Mouse (Mus musculus) hindbrain, embryonic 13.5 days (tissue): Measurements from ENCODE around the gene Fam19a3. TPM values are rescaled to one million over a fixed set of nuclear protein-coding genes. Genes with fewer than 3 reads are reported as not detected.

Source experiments
- ATAC-seq: fragments of 200-750 bp; cut with Nextera tagmentation; 2 replicates; pipeline ENCODE4 v1.8.0; 2017; ENCODE audit warnings: moderate TSS enrichment; ENCODE audit not compliant: low FRiP score
- H3K27ac ChIP-seq: fragments of 300-500 bp; sonication (generic); 2 replicates; pipeline ENCODE4 v1.5.1; 2015; ENCODE audit warnings: inconsistent platforms, mild to moderate bottlenecking, moderate library complexity
- H3K27me3 ChIP-seq: fragments of 300-500 bp; sonication (generic); 2 replicates; pipeline ENCODE4 v1.6.1; 2015; ENCODE audit warnings: mild to moderate bottlenecking, inconsistent platforms
- H3K36me3 ChIP-seq: fragments of 300-500 bp; sonication (generic); 2 replicates; pipeline ENCODE4 v1.6.1; 2015; ENCODE audit warnings: mild to moderate bottlenecking, inconsistent platforms
- H3K4me1 ChIP-seq: fragments of 300-500 bp; sonication (generic); replicated peaks from 2 replicates; pipeline ENCODE4 v1.6.1; 2015; ENCODE audit warnings: inconsistent platforms
- H3K4me2 ChIP-seq: fragments of 300-500 bp; sonication (generic); 2 replicates; pipeline ENCODE4 v1.6.1; 2015; ENCODE audit warnings: inconsistent platforms, mild to moderate bottlenecking, moderate library complexity
- H3K4me3 ChIP-seq: fragments of 300-500 bp; sonication (generic); 2 replicates; pipeline ENCODE4 v1.5.1; 2015; ENCODE audit warnings: mild to moderate bottlenecking, inconsistent platforms
- H3K9ac ChIP-seq: fragments of 300-500 bp; sonication (generic); 2 replicates; pipeline ENCODE4 v1.6.1; 2015; ENCODE audit warnings: mild to moderate bottlenecking, inconsistent platforms
- H3K9me3 ChIP-seq: fragments of 300-500 bp; sonication (generic); 2 replicates; pipeline ENCODE4 v1.6.1; 2016; ENCODE audit warnings: inconsistent platforms
- WGBS: fragments of 180-500 bp; shearing (Covaris S2); methylation state at CpG from one replicate; pipeline ENCODE4 v1.1.7; 2015; 5-methylcytosine and 5-hydroxymethylcytosine counted together
- polyA plus RNA-seq: library from polyadenylated mRNA; unstranded; fragments of >200 nt; fragmentation: Nextera tagmentation; extraction: Ambion mirVana; gene quantifications from 2 replicates; pipeline ENCODE4 v1.2.1, GENCODE M21; 2015

The Fam19a3 gene
- polyA plus RNA-seq, 1 experiment from 2014 or later = 0.06 TPM

DNA sequence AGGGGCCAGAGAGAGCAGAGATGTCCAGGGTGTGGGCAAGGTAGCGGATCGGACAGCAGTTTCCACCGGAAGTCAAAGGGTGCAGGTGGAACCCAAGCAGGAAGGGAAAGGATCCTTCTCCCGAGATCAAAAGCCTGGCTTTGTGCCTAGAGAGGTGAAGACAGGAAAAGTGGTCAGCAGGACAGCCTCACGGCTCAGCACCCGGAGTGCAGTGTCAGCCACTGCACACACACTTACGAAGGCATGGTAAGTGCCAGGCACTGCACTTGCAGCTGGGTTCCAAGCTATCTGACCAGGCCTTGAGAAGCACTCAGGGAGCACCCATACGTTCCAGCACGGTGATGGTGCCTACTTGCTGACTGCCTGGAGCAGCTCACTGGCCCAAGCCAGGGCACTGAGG, 23.9 kb upstream of the Fam19a3 start:
- no peak overlapping the region for H3K9ac ChIP-seq
- H3K27me3 ChIP-seq = no peaks in the 10 kb centered on the region
- H3K9me3 ChIP-seq = no peaks in the 10 kb centered on the region
- no peak overlapping the region for H3K4me2 ChIP-seq
- H3K4me3 ChIP-seq = no peak overlapping the region
- no peak for ATAC-seq
- peaks cover 12% of the 10 kb centered on the region; the same call in 1 of the 2 replicates for H3K36me3 ChIP-seq
- no peaks in the 10 kb centered on the region for H3K4me1 ChIP-seq
- H3K27ac ChIP-seq = no peak overlapping the region
- WGBS = 88% methylated on average over 9 of the region's 9 CpGs

DNA sequence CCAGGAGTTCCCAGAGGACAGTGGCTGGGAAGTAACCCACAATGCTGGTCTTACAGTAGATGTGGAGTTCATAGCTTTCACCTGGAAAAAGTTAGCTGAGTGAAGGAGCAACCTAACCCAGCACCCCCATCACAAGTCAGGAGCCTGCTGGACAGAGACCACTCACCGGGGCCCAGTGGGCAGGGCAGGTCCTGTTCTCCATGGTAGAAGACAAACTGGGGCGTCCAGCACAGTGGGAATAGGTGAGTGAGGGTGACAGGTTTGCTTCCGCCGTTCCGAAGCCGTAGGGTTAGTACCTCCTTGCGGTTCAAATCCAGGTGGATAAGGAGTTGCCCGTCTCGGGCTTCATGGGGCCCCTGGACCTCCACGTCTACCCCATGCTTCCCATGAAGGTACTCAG, 22.7 kb upstream of the Fam19a3 start:
- Histone ChIP-seq H3K9me3 (no peaks in the 10 kb centered on the region), H3K27me3 (no peaks in the 10 kb centered on the region), H3K9ac (no peak overlapping the region), H3K4me1 (no peaks in the 10 kb centered on the region), H3K36me3 (peaks cover 12% of the 10 kb centered on the region; the same call in 1 of the 2 replicates), H3K27ac (no peak overlapping the region), H3K4me2 (no peak overlapping the region), H3K4me3 (no peak overlapping the region)
- WGBS = 96% methylated on average over 10 of the region's 10 CpGs
- no peak for ATAC-seq

DNA sequence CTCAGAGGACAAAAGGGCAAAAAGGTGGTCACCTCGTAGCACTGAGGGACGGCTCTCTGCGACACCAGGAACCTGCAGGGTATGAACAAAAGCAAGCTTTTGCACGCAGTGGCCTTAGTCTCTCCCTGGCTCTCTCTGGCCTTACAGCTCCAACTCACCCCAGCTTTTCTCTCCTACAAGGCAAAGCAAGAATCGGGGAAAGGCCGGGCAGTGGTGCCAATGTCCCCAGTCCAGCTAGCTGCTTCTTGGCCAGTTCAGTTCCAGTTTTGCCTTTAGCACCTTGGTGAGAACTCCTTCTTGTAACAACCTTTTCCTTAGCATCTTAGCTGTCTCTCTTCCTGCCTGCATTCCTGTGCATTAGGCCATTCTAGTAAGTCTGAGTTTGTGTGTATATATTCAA, 19.8 kb upstream of the Fam19a3 start:
- no peak overlapping the region for H3K4me2 ChIP-seq
- peaks cover 21% of the 10 kb centered on the region; the same call in 1 of the 2 replicates for H3K36me3 ChIP-seq
- ATAC-seq = no peak
- no peaks in the 10 kb centered on the region for H3K27me3 ChIP-seq
- H3K27ac ChIP-seq = no peak overlapping the region
- H3K9me3 ChIP-seq = no peaks in the 10 kb centered on the region
- H3K9ac ChIP-seq = no peak overlapping the region
- no peaks in the 10 kb centered on the region for H3K4me1 ChIP-seq
- 92% methylated on average over 6 of the region's 6 CpGs for WGBS
- no peak overlapping the region for H3K4me3 ChIP-seq

DNA sequence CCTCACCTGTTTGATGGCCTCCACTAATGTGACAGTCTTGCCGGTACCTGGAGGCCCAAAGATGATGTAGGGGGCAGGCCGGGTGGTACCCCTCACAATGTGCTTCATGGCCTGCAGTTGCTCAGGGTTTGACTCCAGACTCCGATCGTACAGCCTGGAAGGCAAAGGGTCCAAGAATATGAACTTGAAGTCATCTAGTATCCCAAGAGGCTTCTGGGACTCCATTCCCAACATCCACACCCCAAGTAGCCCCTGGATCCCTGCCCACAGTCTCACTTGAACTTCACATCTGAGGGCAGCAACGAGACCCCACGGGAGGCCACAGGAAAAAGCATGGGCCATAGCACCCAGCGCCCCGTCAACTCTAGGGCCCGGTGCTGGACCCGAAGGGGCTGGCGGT, 19.0 kb upstream of the Fam19a3 start:
- 96% methylated on average over 11 of the region's 11 CpGs for WGBS
- no peak overlapping the region for H3K4me3 ChIP-seq
- H3K27ac ChIP-seq = no peak overlapping the region
- no peak overlapping the region for H3K9ac ChIP-seq
- no peak overlapping the region for H3K4me2 ChIP-seq
- H3K27me3 ChIP-seq = no peaks in the 10 kb centered on the region
- H3K36me3 ChIP-seq = peaks cover 22% of the 10 kb centered on the region; the same call in 1 of the 2 replicates
- H3K9me3 ChIP-seq = no peaks in the 10 kb centered on the region
- ATAC-seq = no peak
- no peaks in the 10 kb centered on the region for H3K4me1 ChIP-seq

DNA sequence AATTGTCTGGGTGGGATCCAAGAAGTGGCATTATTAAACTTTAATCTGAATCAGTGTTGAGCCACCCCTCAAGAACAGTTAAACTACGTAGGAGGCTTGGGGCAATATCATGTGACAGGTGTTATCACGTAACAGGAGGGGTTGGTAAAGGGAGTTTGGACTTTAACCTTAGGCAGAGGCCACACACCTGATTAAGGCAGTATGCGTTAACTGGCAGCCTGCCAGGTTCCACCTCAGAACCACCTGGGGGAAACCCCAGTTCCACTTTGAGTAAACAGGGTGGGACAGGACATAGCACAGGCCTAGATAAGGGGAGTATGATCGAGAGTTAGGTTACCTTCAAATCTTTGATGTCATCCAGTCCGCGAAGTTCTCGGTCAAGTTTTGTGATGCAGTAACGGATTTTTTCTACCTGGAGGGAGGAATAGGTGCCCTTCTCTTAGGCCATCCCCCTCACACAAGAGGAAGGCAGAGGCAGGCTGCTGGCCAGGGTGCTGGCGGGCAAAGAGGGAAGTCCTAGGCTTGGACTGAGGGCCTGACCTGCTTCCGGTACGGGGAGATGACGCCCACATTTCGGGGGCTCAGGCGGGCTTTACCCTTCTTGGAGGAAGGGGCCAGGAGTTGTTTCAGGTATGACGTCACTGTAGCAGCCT, 14.9 kb upstream of the Fam19a3 start:
- WGBS = 89% methylated on average over 15 of the region's 15 CpGs
- no peak for ATAC-seq
- Histone ChIP-seq H3K27me3 (no peaks in the 10 kb centered on the region), H3K36me3 (peaks cover 24% of the 10 kb centered on the region), H3K27ac (no peak overlapping the region), H3K4me2 (no peak overlapping the region), H3K4me3 (no peak overlapping the region), H3K4me1 (peaks cover 24% of the 10 kb centered on the region), H3K9ac (no peak overlapping the region), H3K9me3 (no peaks in the 10 kb centered on the region)

DNA sequence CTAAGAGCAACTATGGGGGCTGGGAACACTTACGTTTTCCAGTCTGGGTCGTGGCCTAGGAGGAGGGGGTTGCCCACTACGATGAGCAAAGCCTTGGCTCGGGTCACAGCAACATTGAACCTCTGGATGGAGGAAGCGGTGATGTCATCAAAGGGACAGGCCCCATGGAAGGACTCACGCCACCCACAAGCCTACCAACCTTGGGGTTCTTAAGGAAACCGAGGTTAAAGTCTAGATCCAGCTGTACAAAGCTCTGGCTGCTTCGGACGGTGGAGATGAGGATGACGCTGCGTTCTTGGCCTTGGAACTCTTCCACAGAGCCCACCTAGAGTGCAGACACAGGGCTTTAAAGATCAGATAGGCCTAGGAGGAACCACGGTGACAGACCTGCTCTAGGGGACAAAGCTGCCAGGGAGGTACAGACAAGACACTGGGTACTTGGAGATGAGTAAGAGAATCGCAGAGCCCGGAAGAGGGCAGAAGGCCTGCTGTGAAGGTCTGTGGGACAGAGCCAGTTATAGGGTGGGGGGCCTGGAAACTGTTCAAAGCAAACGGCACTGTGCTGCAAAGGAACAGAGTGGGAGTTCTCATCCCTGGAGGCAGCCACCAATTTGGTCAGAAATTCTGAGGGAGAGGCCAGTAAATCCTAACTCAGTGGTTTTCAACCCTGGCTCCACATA, 14.2 kb upstream of the Fam19a3 start:
- Histone ChIP-seq H3K9me3 (no peaks in the 10 kb centered on the region), H3K4me3 (no peak overlapping the region), H3K9ac (no peak overlapping the region), H3K4me1 (peaks cover 28% of the 10 kb centered on the region), H3K36me3 (peaks cover 21% of the 10 kb centered on the region), H3K27me3 (no peaks in the 10 kb centered on the region), H3K27ac (no peak overlapping the region), H3K4me2 (no peak overlapping the region)
- 80% methylated on average over 15 of the region's 15 CpGs for WGBS
- ATAC-seq = no peak

DNA sequence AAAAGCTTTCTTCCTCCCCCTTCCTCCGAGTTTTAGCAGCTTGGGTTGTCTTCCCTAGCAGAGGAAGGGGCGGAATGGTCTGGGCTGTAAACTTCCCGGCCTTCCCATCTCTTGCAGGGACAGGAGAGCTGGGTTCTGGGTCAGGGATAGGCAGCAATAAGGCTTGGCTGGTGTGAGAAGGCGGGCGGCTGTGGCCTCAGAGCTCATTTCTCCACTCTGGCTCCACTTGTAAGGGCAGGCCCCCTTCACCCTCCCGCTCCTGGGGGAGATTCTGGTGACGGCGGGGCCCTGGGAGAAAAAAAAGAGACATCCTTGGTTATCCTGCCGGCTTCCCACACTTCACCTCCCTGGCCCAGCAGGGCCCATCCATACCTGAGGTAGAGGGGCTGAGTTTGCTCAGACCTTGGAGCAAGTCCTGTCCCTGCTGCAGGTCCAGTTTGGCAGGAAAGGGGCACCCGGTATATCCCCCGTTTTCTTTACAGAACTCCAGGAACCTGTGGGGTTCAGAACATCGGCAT, 13.4 kb upstream of the Fam19a3 start:
- peak overlapping the region; percentile 40; the same call in 1 of the 2 replicates for H3K27ac ChIP-seq
- 77% methylated on average over 12 of the region's 12 CpGs for WGBS

DNA sequence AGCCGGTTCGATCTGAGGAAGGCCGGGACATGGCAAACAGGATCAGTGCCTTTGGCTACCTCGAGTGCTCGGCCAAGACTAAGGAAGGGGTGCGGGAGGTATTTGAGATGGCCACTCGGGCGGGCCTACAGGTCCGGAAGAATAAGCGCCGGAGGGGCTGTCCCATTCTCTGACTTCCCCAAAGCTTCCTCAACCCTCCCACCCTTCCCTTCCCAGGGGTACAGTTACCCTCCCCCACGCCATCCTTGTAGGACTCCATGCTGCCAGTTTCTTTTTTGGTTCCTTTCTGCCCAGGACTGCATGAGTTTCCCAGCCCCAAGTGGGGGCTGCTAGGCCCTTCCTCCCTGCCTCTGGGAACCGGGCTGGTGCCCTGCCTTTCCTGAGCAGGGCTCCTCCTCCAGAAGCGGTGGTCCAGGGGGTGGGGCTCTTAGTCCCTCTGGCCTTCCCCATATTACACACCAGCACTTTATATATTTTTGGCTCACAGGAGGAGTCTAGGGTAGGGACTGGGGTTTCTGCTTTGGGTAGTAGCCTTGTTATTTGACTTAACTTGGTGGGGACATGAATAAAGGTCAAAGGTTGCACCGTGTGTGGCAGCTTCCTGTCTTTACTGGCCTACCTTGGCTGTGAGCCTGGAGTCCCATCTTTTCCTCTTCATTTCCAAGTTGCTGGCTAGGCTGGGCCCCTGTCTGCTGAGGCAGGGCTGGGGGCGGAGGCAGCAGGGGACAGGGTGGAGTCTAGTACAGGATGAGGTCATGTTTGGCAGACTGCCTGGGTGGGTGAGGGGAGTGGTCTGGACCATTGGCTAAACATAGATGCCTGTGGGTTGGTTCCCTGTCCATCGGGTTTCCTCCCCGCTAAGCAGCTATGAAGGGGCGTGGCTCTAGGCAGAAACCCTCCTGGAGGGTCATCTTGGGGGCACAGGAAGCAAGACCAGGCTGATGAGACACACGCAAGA, 12.5 kb upstream of the Fam19a3 start:
- Histone ChIP-seq H3K4me2 (no peak overlapping the region), H3K4me3 (no peak overlapping the region)

More for the DNA sequence above, 13.4 kb upstream of the Fam19a3 start:
- Histone ChIP-seq H3K9ac (no peak overlapping the region), H3K4me3 (no peak overlapping the region), H3K36me3 (peaks cover 18% of the 10 kb centered on the region), H3K4me2 (no peak overlapping the region), H3K9me3 (no peaks in the 10 kb centered on the region), H3K4me1 (peaks cover 31% of the 10 kb centered on the region), H3K27me3 (peaks cover 5% of the 10 kb centered on the region; the same call in 1 of the 2 replicates)
- no peak for ATAC-seq

DNA sequence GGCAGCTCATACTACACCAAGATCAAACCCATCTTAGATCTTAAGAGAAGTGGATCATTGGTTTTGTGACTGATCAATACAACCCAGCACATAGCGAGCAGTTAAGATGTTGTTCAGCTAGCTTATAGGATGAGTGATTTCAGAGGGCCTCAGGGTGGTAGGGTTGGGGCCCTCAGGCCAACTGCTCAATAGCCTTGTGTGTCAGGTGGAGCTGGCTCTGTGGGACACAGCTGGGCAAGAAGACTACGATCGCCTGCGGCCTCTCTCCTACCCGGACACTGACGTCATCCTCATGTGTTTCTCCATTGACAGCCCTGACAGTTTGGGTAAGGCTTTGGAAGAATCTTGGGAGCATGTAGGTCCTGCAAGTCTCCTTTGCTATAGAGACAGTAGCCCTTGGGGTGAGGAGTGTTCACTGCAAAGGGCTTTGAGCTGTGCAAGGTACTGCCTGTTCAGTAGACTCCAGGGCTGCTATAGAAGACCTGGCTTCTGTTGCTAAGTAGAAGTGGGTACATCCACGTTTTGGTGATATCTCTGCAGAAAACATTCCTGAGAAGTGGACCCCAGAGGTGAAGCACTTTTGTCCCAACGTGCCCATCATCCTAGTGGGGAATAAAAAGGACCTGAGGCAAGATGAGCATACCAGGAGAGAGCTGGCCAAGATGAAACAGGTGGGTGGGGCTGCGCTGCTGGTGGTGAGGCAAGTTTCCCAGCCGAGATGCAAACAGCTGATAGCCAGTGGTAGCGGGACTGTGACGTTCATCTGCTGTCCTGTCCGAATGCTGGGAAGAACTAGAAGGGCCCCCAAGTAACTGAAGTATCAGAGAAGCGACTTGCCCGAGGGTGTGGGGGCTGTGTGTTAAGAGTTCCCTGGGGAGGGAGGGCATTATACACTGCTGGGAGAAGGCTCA, 11.0 kb upstream of the Fam19a3 start:
- peaks cover 49% of the 10 kb centered on the region for H3K4me1 ChIP-seq
- no peak overlapping the region for H3K4me2 ChIP-seq
- no peak overlapping the region for H3K9ac ChIP-seq
- no peak overlapping the region for H3K4me3 ChIP-seq
- H3K9me3 ChIP-seq = no peaks in the 10 kb centered on the region
- 69% methylated on average over 15 of the region's 15 CpGs for WGBS
- ATAC-seq = no peak
- H3K27me3 ChIP-seq = peaks cover 23% of the 10 kb centered on the region
- no peak overlapping the region for H3K27ac ChIP-seq
- peaks cover 18% of the 10 kb centered on the region for H3K36me3 ChIP-seq

More for the DNA sequence above, 12.5 kb upstream of the Fam19a3 start:
- peaks cover 39% of the 10 kb centered on the region for H3K4me1 ChIP-seq
- no peak overlapping the region for H3K9ac ChIP-seq
- 57% methylated on average over 20 of the region's 20 CpGs for WGBS
- H3K27me3 ChIP-seq = peaks cover 14% of the 10 kb centered on the region
- peak; percentile 86 for ATAC-seq
- no peaks in the 10 kb centered on the region for H3K9me3 ChIP-seq
- H3K36me3 ChIP-seq = peaks cover 18% of the 10 kb centered on the region
- peak overlapping the region; percentile 40 for H3K27ac ChIP-seq

DNA sequence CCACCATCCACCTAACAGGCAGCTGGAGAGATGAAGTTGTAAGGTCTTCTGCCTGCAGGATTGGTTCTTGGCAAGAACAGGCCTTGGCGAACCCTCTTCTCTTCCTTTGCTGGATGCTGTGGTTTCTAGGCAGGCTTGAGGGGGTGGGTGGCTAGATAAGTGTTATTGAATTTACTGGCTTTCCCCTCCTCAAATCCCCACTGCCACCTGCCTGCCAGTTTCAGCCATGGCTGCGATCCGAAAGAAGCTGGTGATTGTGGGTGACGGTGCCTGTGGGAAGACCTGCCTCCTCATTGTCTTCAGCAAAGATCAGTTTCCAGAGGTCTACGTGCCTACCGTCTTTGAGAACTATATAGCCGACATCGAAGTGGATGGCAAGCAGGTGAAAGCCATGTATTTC, 10.0 kb upstream of the Fam19a3 start:
- Histone ChIP-seq H3K4me1 (peaks cover 49% of the 10 kb centered on the region), H3K9me3 (no peaks in the 10 kb centered on the region), H3K4me2 (no peak overlapping the region)

DNA sequence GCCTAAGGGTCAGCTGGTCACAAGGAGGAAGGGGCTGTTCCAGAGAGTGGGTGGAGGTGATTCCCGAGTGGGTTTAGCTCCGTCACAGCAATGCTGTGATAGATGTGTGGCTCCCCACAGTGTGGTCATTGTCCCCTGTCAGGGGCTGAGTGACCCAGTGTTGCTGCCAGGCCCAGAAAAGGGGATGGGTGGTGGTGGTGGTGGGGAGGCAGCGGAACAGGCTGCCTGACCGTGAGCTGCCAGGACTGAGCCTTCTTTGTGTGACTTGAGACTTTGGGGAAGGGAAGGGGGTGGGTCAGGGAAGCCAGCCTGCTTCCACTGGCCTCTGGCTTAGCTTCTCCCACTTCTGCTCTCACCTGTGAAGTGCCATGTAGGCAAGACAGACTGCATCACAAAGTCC, 9.4 kb upstream of the Fam19a3 start:
- Histone ChIP-seq H3K4me3 (peak overlapping the region; percentile 52; the same call in 1 of the 2 replicates), H3K27me3 (peaks cover 38% of the 10 kb centered on the region), H3K36me3 (peaks cover 9% of the 10 kb centered on the region), H3K27ac (peak overlapping the region; percentile 18; the same call in 1 of the 2 replicates), H3K4me1 (peaks cover 49% of the 10 kb centered on the region), H3K4me2 (peak overlapping the region; percentile 86), H3K9ac (peak overlapping the region; percentile 76), H3K9me3 (no peaks in the 10 kb centered on the region)
- no peak for ATAC-seq
- WGBS = 13% methylated on average over 4 of the region's 4 CpGs

More for the DNA sequence above, 10.0 kb upstream of the Fam19a3 start:
- ATAC-seq = no peak
- peaks cover 11% of the 10 kb centered on the region for H3K36me3 ChIP-seq
- 91% methylated on average over 8 of the region's 8 CpGs for WGBS
- H3K27me3 ChIP-seq = peaks cover 32% of the 10 kb centered on the region
- no peak overlapping the region for H3K27ac ChIP-seq
- no peak overlapping the region for H3K9ac ChIP-seq
- H3K4me3 ChIP-seq = no peak overlapping the region
